Mouse (Mus musculus) megakaryocyte-erythroid progenitor cell, adult 5-6 weeks (primary cell): ENCODE results near the gene Tlk2. TPM values are rescaled to one million over a fixed set of nuclear protein-coding genes. Genes with fewer than 3 reads are reported as not detected.

Source experiments
- ATAC-seq: replicated peaks from 2 replicates; pipeline ENCODE4 v1.8.0; 2016; ENCODE audit warnings: mild to moderate bottlenecking, inconsistent platforms; ENCODE audit not compliant: severe bottlenecking, poor library complexity, low FRiP score, low TSS enrichment
- total RNA-seq, 2 experiments: library from RNA; stranded (forward) in 1 of 2; stranded (reverse) in 1 of 2; fragments of 200-1000, 215-1000 nt in 1 of 2; fragments of >200 nt in 1 of 2; fragmentation: Nextera tagmentation in 1 of 2; gene quantifications; 2 replicates each; pipeline ENCODE4 v1.2.3; 2014 to 2017

Tlk2 gene
- total RNA-seq, 2 experiments from 2014 or later = 52.9 to 87.4 TPM

GRCm38 (mm10) chr11:105246785-105247184 lies 68.2 kb downstream of the Tlk2 start:
- no peak for ATAC-seq

GRCm38 (mm10) chr11:105247321-105247720 lies 68.7 kb downstream of the Tlk2 start:
- ATAC-seq = no peak

- ATAC-seq = no peak
Measured at GRCm38 (mm10) chr11:105259733-105260132, 81.1 kb downstream of the Tlk2 start.

GRCm38 (mm10) chr11:105261116-105261515 lies 82.5 kb downstream of the Tlk2 start:
- ATAC-seq = no peak

- ATAC-seq = no peak
Measured at GRCm38 (mm10) chr11:105261601-105262351, 83.2 kb downstream of the Tlk2 start.

- ATAC-seq = no peak
Measured at GRCm38 (mm10) chr11:105264506-105264905, 85.9 kb downstream of the Tlk2 start.

GRCm38 (mm10) chr11:105264988-105265387 lies 86.4 kb downstream of the Tlk2 start:
- no peak for ATAC-seq

- ATAC-seq = peak; percentile 51
Measured at GRCm38 (mm10) chr11:105270155-105270554, 91.5 kb downstream of the Tlk2 start.

GRCm38 (mm10) chr11:105280456-105280855 lies 101.8 kb downstream of the Tlk2 start:
- ATAC-seq = no peak

- no peak for ATAC-seq
Measured at GRCm38 (mm10) chr11:105281291-105281690, 102.7 kb downstream of the Tlk2 start.

GRCm38 (mm10) chr11:105281763-105282459 lies 103.3 kb downstream of the Tlk2 start:
- ATAC-seq = no peak

- ATAC-seq = no peak
Measured at GRCm38 (mm10) chr11:105282460-105282859, 103.9 kb downstream of the Tlk2 start.

GRCm38 (mm10) chr11:105283016-105283415 lies 104.4 kb downstream of the Tlk2 start:
- no peak for ATAC-seq

- ATAC-seq = no peak
Measured at GRCm38 (mm10) chr11:105285720-105286119, 107.1 kb downstream of the Tlk2 start.

GRCm38 (mm10) chr11:105289403-105289802 lies 110.8 kb downstream of the Tlk2 start:
- no peak for ATAC-seq

GRCm38 (mm10) chr11:105291681-105292123 lies 113.1 kb downstream of the Tlk2 start:
- no peak for ATAC-seq

GRCm38 (mm10) chr11:105292124-105293071 lies 113.8 kb downstream of the Tlk2 start, which contains the start of gene Mrc2:
TSS of gene Mrc2 (plus strand) at chr11:105292643.
- peak; percentile 27; the same call in 1 of the 2 replicates for ATAC-seq

GRCm38 (mm10) chr11:105293101-105293581 lies 114.5 kb downstream of the Tlk2 start:
- no peak for ATAC-seq

GRCm38 (mm10) chr11:105293901-105294494 lies 115.4 kb downstream of the Tlk2 start:
- no peak for ATAC-seq
